Mouse (Mus musculus): ENCODE data around the gene Cox19.

- no peak for TF ChIP-seq POLR2A (IDR thresholded peaks at IDR 0.05; ENCODE audit: insufficient read length, low read depth)
- no peak for TF ChIP-seq TCF12 (IDR thresholded peaks at IDR 0.05; ENCODE audit: insufficient read depth, poor library complexity, severe bottlenecking)
- no peak for TF ChIP-seq CEBPB (IDR thresholded peaks at IDR 0.05; ENCODE audit: insufficient read depth, poor library complexity, severe bottlenecking)
- no peak for TF ChIP-seq MAX (IDR thresholded peaks at IDR 0.05; ENCODE audit: low read depth)
- TF ChIP-seq SRF (IDR thresholded peaks at IDR 0.05; ENCODE audit: control insufficient read depth, insufficient read length, low read depth) = no peak
- TF ChIP-seq POLR2AphosphoS2 (IDR thresholded peaks at IDR 0.05; ENCODE audit: insufficient read length, low read depth) = no peak
- no peak for TF ChIP-seq MYOG (IDR thresholded peaks at IDR 0.05; ENCODE audit: control insufficient read depth in 1 of 3, insufficient read depth in 1 of 3, insufficient read length in 2 of 3, low read depth in 2 of 3)
- no peak for TF ChIP-seq USF1 (IDR thresholded peaks at IDR 0.05; ENCODE audit: low read depth)
- TF ChIP-seq REST (IDR thresholded peaks at IDR 0.05; ENCODE audit: insufficient read depth, insufficient read length) = no peak
- no peak for TF ChIP-seq E2F4 (IDR thresholded peaks at IDR 0.05; ENCODE audit: insufficient read depth)
Observed at GRCm38 (mm10) chr5:139324045-139324491, 27.1 kb downstream of the Cox19 start.

All from myocyte (in vitro differentiated cells).